Mouse (Mus musculus): Measurements from ENCODE around the gene Tgfbrap1. TPM values are rescaled to one million over a fixed set of nuclear protein-coding genes. Genes with fewer than 3 reads are reported as not detected.
A peak's percentile ranks its signal among the peaks of the same experiment; 100 is the strongest.

Tgfbrap1 gene
- polyA plus RNA-seq, 1 experiment from 2014 or later, result 8.0 TPM

- H3K9ac ChIP-seq, result no peak overlapping the region
- H3K4me1 ChIP-seq, result peaks cover 10% of the 10 kb centered on the region
- H3K4me2 ChIP-seq, result no peak overlapping the region
- no peaks in the 10 kb centered on the region for H3K9me3 ChIP-seq
- no peaks in the 10 kb centered on the region for H3K36me3 ChIP-seq
- ATAC-seq (ENCODE audit: insufficient read depth, low FRiP score, low read depth), result no peak
- H3K27ac ChIP-seq, result no peak overlapping the region
- no peak overlapping the region for H3K4me3 ChIP-seq (replicated peaks)
- H3K27me3 ChIP-seq (replicated peaks), result no peaks in the 10 kb centered on the region
- WGBS, result 86% methylated on average over 2 of the region's 2 CpGs
Observed at GRCm38 (mm10) chr1:43094206-43094605, 4.2 kb downstream of the Tgfbrap1 start.

GRCm38 (mm10) chr1:43092056-43093015 lies 6.1 kb downstream of the Tgfbrap1 start:
- no peaks in the 10 kb centered on the region for H3K9me3 ChIP-seq
- H3K36me3 ChIP-seq, result no peaks in the 10 kb centered on the region
- H3K4me2 ChIP-seq, result peak overlapping the region; percentile 69
- WGBS, result under 1% methylated on average over 99 of the region's 102 CpGs
- no peaks in the 10 kb centered on the region for H3K27me3 ChIP-seq (replicated peaks)
- peak overlapping the region; percentile 78 for H3K4me3 ChIP-seq (replicated peaks)
- peaks cover 10% of the 10 kb centered on the region for H3K4me1 ChIP-seq
- ATAC-seq (ENCODE audit: insufficient read depth, low FRiP score, low read depth), result peak; percentile 81
- peak overlapping the region; percentile 93 for H3K9ac ChIP-seq
- H3K27ac ChIP-seq, result peak overlapping the region; percentile 72

- H3K4me3 ChIP-seq (replicated peaks), result peak overlapping the region; percentile 78
- H3K27ac ChIP-seq, result no peak overlapping the region
- H3K36me3 ChIP-seq, result no peaks in the 10 kb centered on the region
- peak overlapping the region; percentile 93 for H3K9ac ChIP-seq
- H3K4me1 ChIP-seq, result peaks cover 10% of the 10 kb centered on the region
- peak overlapping the region; percentile 69 for H3K4me2 ChIP-seq
- ATAC-seq (ENCODE audit: insufficient read depth, low FRiP score, low read depth), result no peak
- H3K9me3 ChIP-seq, result no peaks in the 10 kb centered on the region
- WGBS, result 37% methylated on average over 13 of the region's 13 CpGs
- H3K27me3 ChIP-seq (replicated peaks), result no peaks in the 10 kb centered on the region
Observed at GRCm38 (mm10) chr1:43091306-43092055, 7.0 kb downstream of the Tgfbrap1 start.

- Histone ChIP-seq H3K4me1 (peaks cover 10% of the 10 kb centered on the region), H3K27me3 (replicated peaks) (no peaks in the 10 kb centered on the region), H3K4me2 (no peak overlapping the region), H3K27ac (no peak overlapping the region), H3K36me3 (no peaks in the 10 kb centered on the region), H3K4me3 (replicated peaks) (no peak overlapping the region), H3K9ac (no peak overlapping the region), H3K9me3 (no peaks in the 10 kb centered on the region)
- ATAC-seq (ENCODE audit: insufficient read depth, low FRiP score, low read depth), result no peak
- 68% methylated on average over 1 of the region's 1 CpGs for WGBS
Observed at GRCm38 (mm10) chr1:43090418-43090817, 8.0 kb downstream of the Tgfbrap1 start.

GRCm38 (mm10) chr1:43082946-43083345 lies 15.5 kb downstream of the Tgfbrap1 start:
- Histone ChIP-seq H3K4me1 (no peaks in the 10 kb centered on the region), H3K4me2 (no peak overlapping the region), H3K9me3 (no peaks in the 10 kb centered on the region), H3K36me3 (no peaks in the 10 kb centered on the region; the same call in 1 of the 2 replicates), H3K27ac (no peak overlapping the region), H3K9ac (no peak overlapping the region), H3K27me3 (replicated peaks) (no peaks in the 10 kb centered on the region), H3K4me3 (replicated peaks) (no peak overlapping the region)
- 79% methylated on average over 5 of the region's 5 CpGs for WGBS
- no peak for ATAC-seq (ENCODE audit: insufficient read depth, low FRiP score, low read depth)

GRCm38 (mm10) chr1:43078124-43078523 lies 20.3 kb downstream of the Tgfbrap1 start:
- no peaks in the 10 kb centered on the region for H3K9me3 ChIP-seq
- H3K36me3 ChIP-seq, result peaks cover 6% of the 10 kb centered on the region
- H3K27me3 ChIP-seq (replicated peaks), result no peaks in the 10 kb centered on the region
- no peak overlapping the region for H3K27ac ChIP-seq
- WGBS, result 59% methylated on average over 2 of the region's 2 CpGs
- H3K4me2 ChIP-seq, result no peak overlapping the region
- no peaks in the 10 kb centered on the region for H3K4me1 ChIP-seq
- no peak overlapping the region for H3K9ac ChIP-seq
- no peak overlapping the region for H3K4me3 ChIP-seq (replicated peaks)
- ATAC-seq (ENCODE audit: insufficient read depth, low FRiP score, low read depth), result no peak

GRCm38 (mm10) chr1:43074791-43075190 lies 23.6 kb downstream of the Tgfbrap1 start:
- Histone ChIP-seq H3K27me3 (replicated peaks) (no peaks in the 10 kb centered on the region), H3K27ac (no peak overlapping the region), H3K4me3 (replicated peaks) (no peak overlapping the region), H3K9ac (no peak overlapping the region), H3K9me3 (no peaks in the 10 kb centered on the region), H3K4me1 (no peaks in the 10 kb centered on the region), H3K4me2 (no peak overlapping the region), H3K36me3 (peaks cover 6% of the 10 kb centered on the region)
- 88% methylated on average over 2 of the region's 2 CpGs for WGBS
- no peak for ATAC-seq (ENCODE audit: insufficient read depth, low FRiP score, low read depth)

- no peak for ATAC-seq (ENCODE audit: insufficient read depth, low FRiP score, low read depth)
- Histone ChIP-seq H3K9ac (no peak overlapping the region), H3K27me3 (replicated peaks) (no peaks in the 10 kb centered on the region), H3K4me2 (no peak overlapping the region), H3K4me1 (no peaks in the 10 kb centered on the region), H3K36me3 (peaks cover 6% of the 10 kb centered on the region), H3K27ac (no peak overlapping the region), H3K9me3 (no peaks in the 10 kb centered on the region), H3K4me3 (replicated peaks) (no peak overlapping the region)
- 59% methylated on average over 1 of the region's 1 CpGs for WGBS
Observed at GRCm38 (mm10) chr1:43072561-43072960, 25.9 kb downstream of the Tgfbrap1 start.

- H3K27ac ChIP-seq, result no peak overlapping the region
- H3K4me1 ChIP-seq, result no peaks in the 10 kb centered on the region
- ATAC-seq (ENCODE audit: insufficient read depth, low FRiP score, low read depth), result no peak
- no peak overlapping the region for H3K4me2 ChIP-seq
- WGBS, result 90% methylated on average over 8 of the region's 8 CpGs
- no peak overlapping the region for H3K4me3 ChIP-seq (replicated peaks)
- no peak overlapping the region for H3K9ac ChIP-seq
- no peaks in the 10 kb centered on the region for H3K27me3 ChIP-seq (replicated peaks)
- no peaks in the 10 kb centered on the region for H3K9me3 ChIP-seq
- peaks cover 6% of the 10 kb centered on the region for H3K36me3 ChIP-seq
Observed at GRCm38 (mm10) chr1:43072028-43072427, 26.4 kb downstream of the Tgfbrap1 start.

GRCm38 (mm10) chr1:43070726-43071125 lies 27.7 kb downstream of the Tgfbrap1 start:
- Histone ChIP-seq H3K27me3 (replicated peaks) (no peaks in the 10 kb centered on the region), H3K9ac (no peak overlapping the region), H3K4me2 (no peak overlapping the region), H3K4me1 (no peaks in the 10 kb centered on the region), H3K36me3 (peaks cover 6% of the 10 kb centered on the region), H3K27ac (no peak overlapping the region), H3K4me3 (replicated peaks) (no peak overlapping the region), H3K9me3 (no peaks in the 10 kb centered on the region)
- peak; percentile 65; the same call in 1 of the 2 replicates for ATAC-seq (ENCODE audit: insufficient read depth, low FRiP score, low read depth)
- WGBS, result 68% methylated on average over 5 of the region's 5 CpGs

GRCm38 (mm10) chr1:43067551-43067950 lies 30.9 kb downstream of the Tgfbrap1 start:
- Histone ChIP-seq H3K27ac (no peak overlapping the region), H3K9ac (no peak overlapping the region), H3K9me3 (no peaks in the 10 kb centered on the region), H3K27me3 (replicated peaks) (no peaks in the 10 kb centered on the region), H3K4me2 (no peak overlapping the region), H3K4me1 (no peaks in the 10 kb centered on the region), H3K4me3 (replicated peaks) (no peak overlapping the region), H3K36me3 (peaks cover 4% of the 10 kb centered on the region; the same call in 1 of the 2 replicates)
- 69% methylated on average over 7 of the region's 7 CpGs for WGBS
- no peak for ATAC-seq (ENCODE audit: insufficient read depth, low FRiP score, low read depth)

GRCm38 (mm10) chr1:43066573-43066972 lies 31.9 kb downstream of the Tgfbrap1 start:
- WGBS, result 79% methylated on average over 8 of the region's 8 CpGs
- H3K27ac ChIP-seq, result no peak overlapping the region
- no peak for ATAC-seq (ENCODE audit: insufficient read depth, low FRiP score, low read depth)
- no peak overlapping the region for H3K9ac ChIP-seq
- H3K27me3 ChIP-seq (replicated peaks), result no peaks in the 10 kb centered on the region
- peaks cover 10% of the 10 kb centered on the region; the same call in 1 of the 2 replicates for H3K36me3 ChIP-seq
- no peaks in the 10 kb centered on the region for H3K4me1 ChIP-seq
- H3K9me3 ChIP-seq, result no peaks in the 10 kb centered on the region
- no peak overlapping the region for H3K4me3 ChIP-seq (replicated peaks)
- H3K4me2 ChIP-seq, result no peak overlapping the region

Data from stomach, embryonic 15.5 days (tissue).